Mouse (Mus musculus): ENCODE data around the gene Parp2. TPM values are rescaled to one million over a fixed set of nuclear protein-coding genes. Genes with fewer than 3 reads are reported as not detected.
A peak's percentile ranks its signal among the peaks of the same experiment; 100 is the strongest.
"Not testable (repeated sequence)": the region's sequence is repeated elsewhere in the genome, so short reads cannot be mapped to it uniquely, and the experiment has no call there.

Parp2 gene
- polyA plus RNA-seq, 1 experiment from 2014 or later = 61.2 TPM

DNA sequence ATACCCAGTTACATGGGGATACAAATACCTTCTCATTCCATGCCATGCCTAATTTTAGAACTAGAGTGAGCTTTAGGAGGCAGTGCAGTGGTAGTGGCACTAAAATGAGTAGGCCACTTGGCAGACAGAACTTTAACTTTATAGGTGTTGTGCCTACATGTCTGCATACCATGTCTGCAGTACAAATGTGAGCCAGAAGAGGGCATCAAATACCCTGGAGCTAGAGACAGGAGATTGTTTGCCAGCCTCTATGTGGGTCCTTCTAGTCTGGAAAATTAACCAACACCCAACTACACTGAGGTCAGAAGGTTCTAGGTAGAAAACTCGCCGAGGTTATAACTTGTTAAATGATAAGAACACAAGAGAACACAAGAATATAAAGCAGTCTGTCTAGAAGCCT is 9.1 kb upstream of the Parp2 start:
- 46% methylated on average over 2 of the region's 2 CpGs for WGBS
- H3K36me3 ChIP-seq = no peaks in the 10 kb centered on the region
- ATAC-seq (ENCODE audit: borderline replicate concordance, extremely low read depth, low FRiP score, low TSS enrichment) = no peak
- H3K27ac ChIP-seq = no peak overlapping the region
- H3K27me3 ChIP-seq = no peaks in the 10 kb centered on the region
- H3K4me3 ChIP-seq = no peak overlapping the region
- no peak overlapping the region for H3K4me2 ChIP-seq
- no peaks in the 10 kb centered on the region for H3K9me3 ChIP-seq
- H3K9ac ChIP-seq = no peak overlapping the region
- no peaks in the 10 kb centered on the region for H3K4me1 ChIP-seq

DNA sequence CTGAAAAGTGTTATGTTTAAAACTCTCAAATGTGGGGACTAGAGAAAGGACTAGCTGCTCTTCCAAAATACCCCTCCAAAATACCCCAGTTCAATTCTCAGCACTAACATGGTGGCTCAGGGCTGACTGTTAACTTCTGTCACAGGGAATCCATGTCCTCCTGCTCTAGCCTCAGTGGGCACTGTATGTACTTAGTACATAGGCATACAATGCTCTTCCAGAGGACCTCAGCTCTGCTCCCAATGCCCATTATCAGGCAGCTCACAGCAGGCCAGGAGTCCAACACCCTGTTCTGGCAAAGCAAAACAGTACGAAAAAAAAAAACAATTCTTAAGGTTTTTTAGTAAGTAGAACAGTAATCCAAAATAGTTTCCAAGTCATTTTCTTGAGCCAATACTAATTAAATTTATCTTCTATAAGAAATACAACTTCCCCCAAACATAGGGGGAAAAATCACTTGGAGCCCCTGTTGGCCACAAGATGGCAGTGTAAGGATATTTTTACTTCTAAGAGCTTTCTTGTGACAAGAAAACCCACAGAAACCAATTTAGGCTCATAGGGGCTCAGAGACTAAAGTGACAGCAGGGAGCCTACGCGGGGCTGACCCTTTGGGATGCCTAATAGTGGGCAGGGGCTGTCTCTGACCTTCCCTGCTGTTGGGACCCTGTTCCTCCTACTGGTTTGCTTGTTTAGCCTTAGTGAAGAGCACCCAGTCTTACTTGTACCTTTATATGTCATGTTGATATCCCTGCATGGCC is 8.0 kb upstream of the Parp2 start:
- no peak overlapping the region; the same call in 1 of the 2 replicates for H3K4me2 ChIP-seq
- H3K4me1 ChIP-seq = no peaks in the 10 kb centered on the region
- H3K36me3 ChIP-seq = no peaks in the 10 kb centered on the region
- WGBS = 3% methylated on average over 3 of the region's 3 CpGs
- H3K9ac ChIP-seq = no peak overlapping the region
- no peak overlapping the region for H3K4me3 ChIP-seq
- H3K9me3 ChIP-seq = no peaks in the 10 kb centered on the region
- no peak overlapping the region for H3K27ac ChIP-seq
- no peaks in the 10 kb centered on the region for H3K27me3 ChIP-seq
- ATAC-seq (ENCODE audit: borderline replicate concordance, extremely low read depth, low FRiP score, low TSS enrichment) = no peak

DNA sequence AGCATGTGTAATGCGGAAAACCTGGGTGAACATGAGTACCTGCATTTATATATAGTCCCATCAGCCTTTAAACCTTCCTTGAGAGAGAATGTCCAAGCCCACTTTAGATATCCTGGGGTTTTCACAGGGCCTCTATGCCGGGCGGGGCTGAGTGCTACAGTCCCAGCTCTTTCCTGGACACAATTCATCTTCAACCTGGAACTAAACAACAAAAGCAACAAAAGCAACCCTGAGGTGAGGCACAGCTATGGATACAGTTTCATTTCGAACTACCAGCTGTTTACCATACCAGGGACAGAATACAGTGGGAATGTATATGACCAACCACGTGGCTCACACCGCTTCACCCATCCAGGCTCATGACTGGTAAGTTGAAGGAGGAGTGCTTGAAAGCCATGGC is 5.2 kb upstream of the Parp2 start:
- no peak overlapping the region for H3K27ac ChIP-seq
- peaks cover 3% of the 10 kb centered on the region; the same call in 1 of the 2 replicates for H3K4me1 ChIP-seq
- H3K4me3 ChIP-seq = no peak overlapping the region
- ATAC-seq (ENCODE audit: borderline replicate concordance, extremely low read depth, low FRiP score, low TSS enrichment) = no peak
- no peaks in the 10 kb centered on the region for H3K36me3 ChIP-seq
- H3K9me3 ChIP-seq = no peaks in the 10 kb centered on the region
- H3K9ac ChIP-seq = no peak overlapping the region
- 84% methylated on average over 6 of the region's 6 CpGs for WGBS
- H3K27me3 ChIP-seq = no peaks in the 10 kb centered on the region
- no peak overlapping the region for H3K4me2 ChIP-seq

DNA sequence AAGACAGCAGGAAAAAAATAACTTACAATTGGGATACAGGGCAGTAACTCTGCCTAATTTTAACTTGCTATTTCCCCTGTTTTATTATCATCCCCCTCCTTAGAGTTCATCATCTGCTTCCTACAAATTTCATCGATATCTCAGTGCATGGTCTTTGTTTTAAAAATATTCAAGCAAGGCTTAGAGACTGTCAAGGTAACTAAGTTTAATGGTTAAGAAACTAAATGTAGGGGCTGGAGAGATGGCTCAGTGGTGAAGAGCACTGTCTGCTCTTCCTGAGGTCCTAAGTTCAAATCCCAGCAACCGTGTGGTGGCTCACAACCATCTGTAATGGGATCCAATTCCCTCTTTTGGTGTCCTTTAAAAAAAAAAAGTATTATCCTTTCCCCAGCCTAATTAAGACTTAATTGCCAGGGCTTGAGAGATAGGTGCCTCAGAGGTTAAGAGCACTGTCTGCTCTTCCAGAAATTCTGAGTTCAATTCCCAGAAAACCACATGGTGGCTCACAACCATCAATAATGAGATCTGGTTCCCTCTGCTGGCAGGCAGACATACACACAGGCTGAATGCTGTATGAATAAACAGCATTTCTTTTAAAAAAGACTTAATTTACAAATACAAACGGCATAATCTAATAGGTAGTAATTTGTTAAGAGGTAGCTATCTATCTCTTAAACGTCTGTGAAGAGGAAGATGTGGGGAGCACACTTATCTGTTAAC is 4.6 kb upstream of the Parp2 start:
- WGBS = 63% methylated on average over 4 of the region's 4 CpGs
- no peak for ATAC-seq (ENCODE audit: borderline replicate concordance, extremely low read depth, low FRiP score, low TSS enrichment)
- no peak overlapping the region for H3K4me3 ChIP-seq
- H3K9ac ChIP-seq = no peak overlapping the region
- H3K9me3 ChIP-seq = no peaks in the 10 kb centered on the region
- no peak overlapping the region for H3K4me2 ChIP-seq
- H3K27ac ChIP-seq = no peak overlapping the region
- no peaks in the 10 kb centered on the region for H3K36me3 ChIP-seq
- peaks cover 3% of the 10 kb centered on the region; the same call in 1 of the 2 replicates for H3K4me1 ChIP-seq
- H3K27me3 ChIP-seq = no peaks in the 10 kb centered on the region

DNA sequence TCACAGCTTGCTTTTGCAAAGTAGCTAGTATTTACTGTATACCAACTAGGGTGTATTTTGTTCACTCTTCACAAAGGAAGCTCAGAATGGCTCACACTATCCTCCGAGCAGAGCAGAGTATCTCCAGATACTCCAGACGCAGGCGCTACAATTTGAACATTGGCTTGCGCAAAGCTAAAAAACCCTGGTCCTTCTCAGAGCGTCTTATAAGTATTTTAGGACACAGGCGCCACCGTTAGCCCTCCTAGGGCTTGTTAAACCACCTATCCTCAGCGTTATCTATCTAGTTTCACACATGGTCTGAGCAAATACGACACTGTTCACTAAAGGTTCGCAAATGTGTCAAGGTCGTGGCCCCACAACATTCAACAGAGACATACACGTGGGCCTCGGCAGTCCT is 3.0 kb upstream of the Parp2 start:
- Histone ChIP-seq H3K4me1 (peaks cover 7% of the 10 kb centered on the region), H3K4me2 (no peak overlapping the region), H3K27me3 (no peaks in the 10 kb centered on the region), H3K4me3 (no peak overlapping the region), H3K27ac (no peak overlapping the region), H3K9me3 (no peaks in the 10 kb centered on the region), H3K36me3 (no peaks in the 10 kb centered on the region), H3K9ac (no peak overlapping the region)
- 60% methylated on average over 13 of the region's 13 CpGs for WGBS
- ATAC-seq (ENCODE audit: borderline replicate concordance, extremely low read depth, low FRiP score, low TSS enrichment) = no peak

DNA sequence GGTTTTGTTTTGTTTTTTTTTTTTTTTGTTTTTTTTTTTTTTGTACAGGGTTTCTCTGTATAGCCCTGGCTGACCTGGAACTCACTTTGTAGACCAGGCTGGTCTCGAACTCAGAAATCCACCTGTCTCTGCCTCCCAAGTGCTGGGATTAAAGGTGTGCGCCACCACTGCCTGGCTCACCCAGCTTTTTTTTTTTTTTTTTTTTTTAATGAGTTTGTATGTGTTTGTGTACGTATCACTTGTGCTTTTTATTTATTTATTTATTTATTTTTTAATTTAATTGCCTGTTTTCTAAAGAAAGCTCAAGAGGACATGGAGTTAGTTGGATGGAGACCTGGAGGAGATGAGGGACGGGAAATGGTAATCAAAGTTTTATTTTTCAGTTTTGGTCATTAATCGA is 1.2 kb upstream of the Parp2 start:
- H3K4me3 ChIP-seq = peak overlapping the region; percentile 63; the same call in 1 of the 2 replicates
- ATAC-seq (ENCODE audit: borderline replicate concordance, extremely low read depth, low FRiP score, low TSS enrichment); H3K9ac ChIP-seq; H3K27ac ChIP-seq; H3K36me3 ChIP-seq; H3K9me3 ChIP-seq; H3K27me3 ChIP-seq; H3K4me1 ChIP-seq: not testable (repeated sequence)
- H3K4me2 ChIP-seq = peak overlapping the region; percentile 61
- WGBS = 86% methylated on average over 5 of the region's 5 CpGs

DNA sequence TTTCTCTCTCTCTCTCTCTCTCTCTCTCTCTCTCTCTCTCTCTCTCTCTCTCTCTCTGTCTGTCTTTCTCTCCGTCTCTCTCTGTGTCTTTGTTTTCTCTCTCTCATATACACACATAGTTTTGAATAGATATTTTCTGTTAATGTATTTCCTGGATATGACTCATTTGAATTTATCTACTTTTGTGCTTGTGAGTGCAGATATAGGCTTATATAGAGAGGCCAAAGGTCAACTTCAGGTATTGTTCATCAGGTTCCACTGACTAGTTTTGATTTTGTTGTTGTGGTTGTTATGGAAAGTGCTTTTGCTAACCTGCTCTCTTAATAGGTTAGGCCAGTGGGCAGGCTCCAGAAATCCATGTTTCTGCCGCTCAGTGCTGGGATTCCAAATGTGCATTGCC is 5.4 kb downstream of the Parp2 start:
- no peaks in the 10 kb centered on the region for H3K27me3 ChIP-seq
- peaks cover 4% of the 10 kb centered on the region for H3K4me1 ChIP-seq
- no peak overlapping the region for H3K27ac ChIP-seq
- H3K9me3 ChIP-seq = no peaks in the 10 kb centered on the region
- peaks cover 45% of the 10 kb centered on the region for H3K36me3 ChIP-seq
- ATAC-seq (ENCODE audit: borderline replicate concordance, extremely low read depth, low FRiP score, low TSS enrichment) = no peak
- H3K9ac ChIP-seq = no peak overlapping the region
- no peak overlapping the region for H3K4me3 ChIP-seq
- no peak overlapping the region for H3K4me2 ChIP-seq
- WGBS = 85% methylated on average over 2 of the region's 2 CpGs

DNA sequence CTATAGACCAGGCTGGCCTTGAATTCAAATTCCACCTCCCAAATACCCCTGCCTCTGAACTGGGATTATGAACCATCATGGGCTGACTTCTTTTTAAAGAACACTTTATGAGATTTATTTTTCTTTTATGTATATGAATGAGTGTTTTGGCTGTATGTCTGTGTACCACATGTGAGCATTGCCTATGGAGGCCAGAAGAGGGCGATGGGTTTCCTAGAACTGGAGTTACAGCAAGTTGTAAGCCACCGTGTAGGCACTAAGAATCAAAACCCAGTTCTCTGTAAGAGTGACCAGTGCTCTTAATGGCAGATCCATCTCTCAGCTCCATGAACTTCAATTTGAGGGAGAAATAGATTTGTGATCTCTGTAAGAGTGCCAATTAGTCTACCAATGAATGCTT is 15.6 kb downstream of the Parp2 start:
- Histone ChIP-seq H3K9me3 (no peaks in the 10 kb centered on the region), H3K4me3 (no peak overlapping the region), H3K4me2 (no peak overlapping the region), H3K27ac (no peak overlapping the region), H3K9ac (no peak overlapping the region), H3K36me3 (peaks cover 51% of the 10 kb centered on the region), H3K4me1 (no peaks in the 10 kb centered on the region), H3K27me3 (no peaks in the 10 kb centered on the region)
- 75% methylated on average over 2 of the region's 2 CpGs for WGBS
- ATAC-seq (ENCODE audit: borderline replicate concordance, extremely low read depth, low FRiP score, low TSS enrichment) = no peak

DNA sequence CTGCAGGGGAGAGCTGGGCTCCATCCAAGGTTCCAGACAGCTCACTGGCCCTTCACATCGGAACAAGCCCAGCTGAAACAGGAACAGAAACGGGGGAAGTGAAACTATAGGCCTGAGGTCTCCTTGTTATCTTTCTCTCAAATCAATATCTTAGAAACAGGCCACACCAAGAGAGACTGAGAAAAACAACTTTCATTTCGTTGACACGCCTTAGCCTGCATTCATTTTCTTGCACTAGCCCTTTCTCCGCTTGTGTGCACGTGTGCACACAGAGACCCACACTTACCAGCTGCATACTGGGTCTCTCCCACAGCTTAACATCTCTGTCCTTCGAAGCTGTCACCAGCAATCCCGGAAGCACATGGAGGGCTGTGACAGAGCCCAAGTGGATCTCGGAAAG is 16.6 kb downstream of the Parp2 start:
- Histone ChIP-seq H3K36me3 (peaks cover 45% of the 10 kb centered on the region), H3K4me3 (no peak overlapping the region), H3K27me3 (no peaks in the 10 kb centered on the region), H3K9ac (no peak overlapping the region), H3K27ac (no peak overlapping the region), H3K9me3 (no peaks in the 10 kb centered on the region), H3K4me1 (no peaks in the 10 kb centered on the region), H3K4me2 (no peak overlapping the region)
- no peak for ATAC-seq (ENCODE audit: borderline replicate concordance, extremely low read depth, low FRiP score, low TSS enrichment)
- 86% methylated on average over 9 of the region's 9 CpGs for WGBS

DNA sequence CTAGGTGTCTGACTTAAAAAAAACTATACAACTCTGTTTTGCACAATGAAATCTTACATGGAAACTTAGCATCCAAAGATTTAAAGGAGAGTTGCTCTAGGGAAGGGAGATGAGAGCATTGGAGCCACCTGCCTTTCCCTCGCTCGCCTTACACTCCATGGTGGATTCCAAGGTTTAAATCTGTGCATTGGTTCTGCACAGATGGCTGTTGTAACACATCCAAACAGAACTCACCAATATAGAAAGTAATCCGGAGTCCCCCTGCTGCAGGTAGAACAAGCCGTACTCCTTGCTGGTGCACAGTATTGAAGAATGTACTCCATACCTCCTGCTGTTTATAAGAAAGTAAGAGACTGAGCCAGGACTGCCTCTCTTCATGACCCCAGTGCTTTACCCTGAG is 18.9 kb downstream of the Parp2 start:
- Histone ChIP-seq H3K27me3 (no peaks in the 10 kb centered on the region), H3K9me3 (no peaks in the 10 kb centered on the region), H3K4me3 (no peak overlapping the region), H3K4me1 (no peaks in the 10 kb centered on the region), H3K27ac (no peak overlapping the region), H3K9ac (no peak overlapping the region), H3K36me3 (peaks cover 22% of the 10 kb centered on the region), H3K4me2 (no peak overlapping the region)
- no peak for ATAC-seq (ENCODE audit: borderline replicate concordance, extremely low read depth, low FRiP score, low TSS enrichment)
- 85% methylated on average over 4 of the region's 4 CpGs for WGBS

DNA sequence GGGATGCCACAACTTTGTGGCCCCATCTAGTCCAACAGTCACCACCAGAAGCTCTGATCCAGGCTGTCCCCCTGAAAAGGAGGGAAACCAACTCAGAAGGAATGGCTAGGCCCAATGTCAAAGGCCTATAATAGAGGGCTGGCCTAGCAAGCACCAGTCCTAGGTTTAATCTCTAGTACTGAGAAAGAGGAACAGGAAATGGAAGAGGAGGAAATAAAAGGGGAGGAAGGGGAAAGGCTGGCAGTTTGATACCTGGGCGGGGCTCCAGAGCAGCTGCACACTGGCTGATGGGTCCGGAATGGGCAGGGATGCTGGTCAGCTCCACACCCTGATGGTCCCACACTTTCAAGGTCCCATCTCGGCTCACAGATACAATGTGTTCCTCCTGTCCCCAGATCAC is 22.2 kb downstream of the Parp2 start:
- 79% methylated on average over 3 of the region's 3 CpGs for WGBS
- no peak overlapping the region for H3K9ac ChIP-seq

DNA sequence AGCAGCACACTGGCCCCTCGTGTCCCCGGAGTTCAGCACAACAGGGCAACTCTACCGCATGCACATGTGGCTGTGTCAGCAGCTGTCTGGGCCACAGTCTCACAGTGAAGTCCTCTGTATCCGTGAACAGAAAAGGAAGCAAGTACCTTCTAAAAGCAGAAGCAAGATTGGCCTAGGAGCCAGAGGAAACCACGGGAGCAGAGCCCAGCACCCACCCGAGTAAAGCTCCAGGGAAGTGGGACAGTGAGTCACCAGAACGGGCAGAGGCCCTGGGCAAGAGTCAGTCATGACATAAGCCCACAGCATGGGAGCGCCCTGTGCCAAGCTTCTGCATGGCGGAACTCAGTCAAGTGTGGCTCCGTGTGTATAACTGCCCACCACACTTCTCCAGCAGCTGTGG is 26.3 kb downstream of the Parp2 start:
- 65% methylated on average over 10 of the region's 10 CpGs for WGBS
- Histone ChIP-seq H3K27me3 (no peaks in the 10 kb centered on the region), H3K4me1 (peaks cover 5% of the 10 kb centered on the region; the same call in 1 of the 2 replicates), H3K4me3 (no peak overlapping the region), H3K9me3 (no peaks in the 10 kb centered on the region), H3K9ac (no peak overlapping the region), H3K27ac (peak overlapping the region; percentile 74), H3K36me3 (no peaks in the 10 kb centered on the region), H3K4me2 (no peak overlapping the region)
- peak; percentile 63; the same call in 1 of the 2 replicates for ATAC-seq (ENCODE audit: borderline replicate concordance, extremely low read depth, low FRiP score, low TSS enrichment)

More for the DNA sequence above, 22.2 kb downstream of the Parp2 start:
- Histone ChIP-seq H3K27me3 (no peaks in the 10 kb centered on the region), H3K4me2 (no peak overlapping the region), H3K4me3 (no peak overlapping the region), H3K27ac (no peak overlapping the region), H3K36me3 (no peaks in the 10 kb centered on the region), H3K9me3 (no peaks in the 10 kb centered on the region), H3K4me1 (peaks cover 5% of the 10 kb centered on the region; the same call in 1 of the 2 replicates)
- ATAC-seq (ENCODE audit: borderline replicate concordance, extremely low read depth, low FRiP score, low TSS enrichment) = no peak

Measured in lung, embryonic 15.5 days (tissue).